Mouse (Mus musculus) neural tube, embryonic 15.5 days (tissue): ENCODE results near the gene Fam168b. TPM values are rescaled to one million over a fixed set of nuclear protein-coding genes. Genes with fewer than 3 reads are reported as not detected.

ENCODE experiments used
- ATAC-seq: fragments of 200-750 bp; cut with Nextera tagmentation; 2 replicates; pipeline ENCODE4 v1.8.0; 2017; ENCODE audit warnings: mild to moderate bottlenecking, moderate TSS enrichment, moderate library complexity; ENCODE audit not compliant: low FRiP score
- H3K27ac ChIP-seq: fragments of 300-500 bp; sonication (generic); replicated peaks from 2 replicates; pipeline ENCODE4 v1.5.1; 2015; ENCODE audit warnings: mild to moderate bottlenecking, inconsistent platforms
- H3K27me3 ChIP-seq: fragments of 300-500 bp; sonication (generic); replicated peaks from 2 replicates; pipeline ENCODE4 v1.6.1; 2015; ENCODE audit warnings: inconsistent platforms
- H3K36me3 ChIP-seq: fragments of 300-500 bp; sonication (generic); 2 replicates; pipeline ENCODE4 v1.6.1; 2015; ENCODE audit warnings: inconsistent platforms
- H3K4me1 ChIP-seq: fragments of 300-500 bp; sonication (generic); 2 replicates; pipeline ENCODE4 v1.6.1; 2015; ENCODE audit warnings: inconsistent platforms
- H3K4me2 ChIP-seq: fragments of 300-500 bp; sonication (generic); 2 replicates; pipeline ENCODE4 v1.6.1; 2015; ENCODE audit warnings: inconsistent platforms, mild to moderate bottlenecking, moderate library complexity
- H3K4me3 ChIP-seq: fragments of 300-500 bp; sonication (generic); replicated peaks from 2 replicates; pipeline ENCODE4 v1.5.1; 2015; ENCODE audit warnings: mild to moderate bottlenecking, inconsistent platforms
- H3K9ac ChIP-seq: fragments of 300-500 bp; sonication (generic); replicated peaks from 2 replicates; pipeline ENCODE4 v1.6.1; 2015; ENCODE audit warnings: mild to moderate bottlenecking, inconsistent platforms
- H3K9me3 ChIP-seq: fragments of 300-500 bp; sonication (generic); replicated peaks from 2 replicates; pipeline ENCODE4 v1.6.1; 2016; ENCODE audit warnings: inconsistent platforms
- WGBS: fragments of 180-500 bp; shearing (Covaris S2); methylation state at CpG from one replicate; pipeline ENCODE4 v1.1.7; 2015; ENCODE audit warnings: mixed read lengths; 5-methylcytosine and 5-hydroxymethylcytosine counted together
- polyA plus RNA-seq: library from polyadenylated mRNA; unstranded; fragments of >200 nt; fragmentation: Nextera tagmentation; extraction: Ambion mirVana; gene quantifications from 2 replicates; pipeline ENCODE4 v1.2.1, GENCODE M21; 2015

The Fam168b gene
- polyA plus RNA-seq, 1 experiment from 2014 or later: 119 TPM

DNA sequence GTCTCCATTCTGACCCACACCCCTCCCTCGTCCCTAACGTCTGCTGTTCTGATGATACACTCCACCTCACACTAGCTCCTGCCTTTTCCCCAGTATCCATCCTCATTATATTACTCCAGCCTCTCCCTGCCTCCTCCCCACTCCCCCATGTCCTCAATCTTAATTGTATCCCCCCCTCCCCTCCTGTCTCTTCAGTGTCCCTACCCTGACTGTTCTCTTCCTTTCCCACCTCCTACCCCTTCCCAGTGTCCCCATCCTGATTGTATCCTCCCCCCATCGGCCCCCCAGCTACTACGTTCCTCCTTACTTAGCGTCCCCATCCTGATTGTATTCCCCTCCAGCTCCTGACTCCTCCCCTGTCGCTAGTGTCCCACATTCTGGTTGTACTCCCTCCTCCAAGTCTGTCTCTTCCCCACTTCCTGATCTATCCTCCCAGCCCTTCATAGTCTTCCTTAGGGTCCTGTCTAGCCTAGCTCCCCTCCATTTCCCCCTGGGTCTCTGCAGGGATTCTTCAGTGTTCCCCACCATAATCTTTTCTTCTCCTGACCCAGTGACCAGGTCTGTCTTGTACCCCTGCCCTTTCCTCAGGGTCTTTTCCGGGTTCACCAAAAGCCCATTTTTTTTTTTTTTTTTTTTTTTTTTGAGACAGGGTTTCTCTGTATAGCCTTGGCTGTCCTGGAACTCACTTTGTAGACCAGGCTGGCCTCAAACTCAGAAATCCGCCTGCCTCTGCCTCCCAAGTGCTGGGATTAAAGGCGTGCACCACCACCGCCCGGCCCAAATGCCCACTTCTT lies 7.7 kb upstream of the Fam168b start:
- H3K4me2 ChIP-seq: peak overlapping the region; percentile 68
- peak overlapping the region; percentile 86 for H3K4me3 ChIP-seq
- peaks cover 36% of the 10 kb centered on the region for H3K4me1 ChIP-seq
- H3K36me3 ChIP-seq: no peaks in the 10 kb centered on the region
- peak; percentile 80 for ATAC-seq
- 44% methylated on average over 11 of the region's 11 CpGs for WGBS
- H3K9me3 ChIP-seq: no peaks in the 10 kb centered on the region
- no peaks in the 10 kb centered on the region for H3K27me3 ChIP-seq
- H3K9ac ChIP-seq: peak overlapping the region; percentile 91
- H3K27ac ChIP-seq: peak overlapping the region; percentile 83

DNA sequence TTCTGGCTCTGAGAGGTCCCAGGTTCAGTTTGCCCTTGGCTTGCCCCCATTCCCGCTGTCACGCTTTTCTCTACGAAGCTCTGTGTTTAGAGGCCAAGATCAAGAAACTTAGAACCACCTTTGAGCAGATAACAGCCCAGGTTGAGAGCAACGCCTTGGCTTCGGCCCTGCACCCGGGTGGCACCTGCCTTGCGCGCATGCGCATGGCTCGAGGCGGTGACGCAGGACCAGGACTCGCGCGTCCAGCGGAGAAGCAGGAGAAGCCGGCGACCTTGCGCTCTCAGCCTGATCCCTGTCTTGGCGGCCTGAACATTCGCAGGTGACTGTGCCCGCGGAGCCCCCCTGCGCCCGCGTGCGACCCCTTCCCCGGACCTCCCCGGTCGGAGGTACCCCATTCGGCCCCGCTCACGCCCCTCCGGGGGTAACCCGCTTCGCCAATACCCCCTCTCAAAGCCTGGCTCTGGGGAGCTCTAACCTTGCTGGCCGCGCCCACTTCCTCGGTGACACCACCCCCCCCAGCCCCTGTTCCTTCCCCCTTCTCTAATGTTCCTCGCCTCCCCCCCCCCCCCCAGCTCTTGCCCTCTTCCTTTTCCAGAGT lies 7.0 kb upstream of the Fam168b start, which contains the start of gene Plekhb2:
Plekhb2 (plus strand) TSS at position 232 of the 598 bp plus-strand sequence.
- under 1% methylated on average over 39 of the region's 40 CpGs for WGBS
- peak within 1 kb of the TSS; percentile 68 for H3K4me2 ChIP-seq
- peaks cover 36% of the 10 kb centered on the region for H3K4me1 ChIP-seq
- H3K4me3 ChIP-seq: peak within 1 kb of the TSS; percentile 86
- ATAC-seq: peak; percentile 91
- H3K36me3 ChIP-seq: no peaks in the 10 kb centered on the region
- no peaks in the 10 kb centered on the region for H3K27me3 ChIP-seq
- H3K27ac ChIP-seq: peak within 1 kb of the TSS; percentile 83
- no peaks in the 10 kb centered on the region for H3K9me3 ChIP-seq
- H3K9ac ChIP-seq: peak within 1 kb of the TSS; percentile 91

DNA sequence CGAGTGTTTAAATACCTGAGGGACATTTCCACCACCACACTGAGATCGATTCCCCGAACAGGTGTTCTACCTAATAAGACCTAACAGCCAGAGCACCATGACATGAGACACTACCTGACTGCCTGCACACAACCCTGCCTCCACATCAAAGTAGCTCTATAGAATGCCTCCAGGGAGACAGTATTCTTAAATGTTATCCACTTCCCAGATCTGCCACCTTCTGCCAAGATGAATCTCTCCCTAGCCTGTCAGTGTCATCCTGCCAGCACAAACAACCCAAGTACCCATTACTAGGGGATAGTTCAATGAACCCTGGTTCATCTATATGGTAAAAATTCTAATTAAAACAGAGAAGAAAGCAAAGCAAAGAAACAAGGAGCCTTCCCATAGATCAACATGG lies 4.2 kb upstream of the Fam168b start:
- Histone ChIP-seq H3K27ac (no peak overlapping the region), H3K36me3 (no peaks in the 10 kb centered on the region), H3K4me1 (peaks cover 30% of the 10 kb centered on the region), H3K4me3 (no peak overlapping the region), H3K9ac (no peak overlapping the region), H3K4me2 (no peak overlapping the region), H3K27me3 (no peaks in the 10 kb centered on the region), H3K9me3 (no peaks in the 10 kb centered on the region)
- WGBS: 91% methylated on average over 3 of the region's 3 CpGs
- ATAC-seq: no peak

GRCm38 (mm10) chr1:34842389-34842861 lies 440 bp downstream of the Fam168b start:
- peak overlapping the region; percentile 79 for H3K4me3 ChIP-seq
- peak overlapping the region; percentile 98 for H3K27ac ChIP-seq
- H3K27me3 ChIP-seq: no peaks in the 10 kb centered on the region
- H3K4me1 ChIP-seq: peaks cover 41% of the 10 kb centered on the region
- H3K9ac ChIP-seq: peak overlapping the region; percentile 74
- WGBS: under 1% methylated on average over 33 of the region's 51 CpGs
- no peaks in the 10 kb centered on the region for H3K36me3 ChIP-seq
- peak overlapping the region; percentile 87 for H3K4me2 ChIP-seq
- ATAC-seq: peak; percentile 86
- no peaks in the 10 kb centered on the region for H3K9me3 ChIP-seq

- Histone ChIP-seq H3K4me3 (peak overlapping the region; percentile 79), H3K27ac (peak overlapping the region; percentile 98), H3K9me3 (no peaks in the 10 kb centered on the region), H3K9ac (peak overlapping the region; percentile 74), H3K4me1 (peaks cover 46% of the 10 kb centered on the region), H3K4me2 (peak overlapping the region; percentile 87), H3K36me3 (no peaks in the 10 kb centered on the region), H3K27me3 (no peaks in the 10 kb centered on the region)
- 2% methylated on average over 12 of the region's 12 CpGs for WGBS
- no peak for ATAC-seq
Observed at GRCm38 (mm10) chr1:34841709-34842388, 1.0 kb downstream of the Fam168b start.

GRCm38 (mm10) chr1:34839241-34839640 lies 3.6 kb downstream of the Fam168b start:
- ATAC-seq: no peak
- Histone ChIP-seq H3K9ac (no peak overlapping the region), H3K4me2 (peak overlapping the region; percentile 11; the same call in 1 of the 2 replicates), H3K27ac (no peak overlapping the region), H3K27me3 (no peaks in the 10 kb centered on the region), H3K9me3 (no peaks in the 10 kb centered on the region), H3K36me3 (peaks cover 18% of the 10 kb centered on the region), H3K4me1 (peaks cover 61% of the 10 kb centered on the region), H3K4me3 (no peak overlapping the region)
- 63% methylated on average over 12 of the region's 12 CpGs for WGBS

DNA sequence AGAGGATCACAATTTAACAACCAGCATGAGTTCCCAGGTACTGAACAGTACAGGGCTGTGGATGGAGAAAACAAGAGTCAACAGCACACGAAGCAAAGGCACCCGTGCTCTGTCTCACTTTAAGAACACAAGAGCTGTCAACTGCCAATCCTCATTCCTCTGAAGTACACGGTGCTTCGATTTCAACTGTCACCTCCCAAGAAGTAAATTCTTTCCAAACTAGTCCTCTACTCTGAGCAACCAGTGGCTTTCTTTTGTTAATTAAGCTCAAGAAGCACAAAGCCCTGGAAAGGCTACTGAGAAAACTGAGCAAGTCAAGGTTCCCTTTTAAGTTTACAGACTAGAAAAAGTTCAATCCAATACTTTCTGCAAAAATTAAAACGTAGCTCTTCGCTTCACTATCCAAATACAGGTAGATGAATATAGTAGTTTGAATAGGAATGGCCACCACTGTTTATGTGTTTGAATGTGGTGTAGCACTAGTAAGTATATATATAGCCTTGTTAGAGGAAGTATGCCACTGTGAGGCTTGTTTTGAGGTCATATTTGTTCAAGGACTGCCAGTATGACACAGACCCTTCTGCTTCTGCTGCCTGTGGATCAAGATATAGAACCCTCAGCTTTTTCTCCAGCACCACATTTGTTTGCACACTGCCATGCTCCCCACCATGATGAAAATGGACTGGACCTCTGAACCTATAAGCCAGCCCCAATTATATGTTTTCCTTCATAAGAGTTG lies 4.7 kb downstream of the Fam168b start:
- 66% methylated on average over 6 of the region's 6 CpGs for WGBS
- no peaks in the 10 kb centered on the region for H3K27me3 ChIP-seq
- H3K4me2 ChIP-seq: no peak overlapping the region
- ATAC-seq: no peak
- H3K9me3 ChIP-seq: no peaks in the 10 kb centered on the region
- H3K9ac ChIP-seq: no peak overlapping the region
- H3K4me3 ChIP-seq: no peak overlapping the region
- H3K36me3 ChIP-seq: peaks cover 19% of the 10 kb centered on the region
- H3K4me1 ChIP-seq: peaks cover 60% of the 10 kb centered on the region
- H3K27ac ChIP-seq: no peak overlapping the region

GRCm38 (mm10) chr1:34834904-34835303 lies 8.0 kb downstream of the Fam168b start:
- H3K27ac ChIP-seq: no peak overlapping the region
- H3K4me1 ChIP-seq: peaks cover 70% of the 10 kb centered on the region
- H3K4me3 ChIP-seq: no peak overlapping the region
- peaks cover 19% of the 10 kb centered on the region for H3K36me3 ChIP-seq
- no peak overlapping the region for H3K4me2 ChIP-seq
- no peak overlapping the region for H3K9ac ChIP-seq
- 96% methylated on average over 2 of the region's 2 CpGs for WGBS
- ATAC-seq: no peak
- no peaks in the 10 kb centered on the region for H3K27me3 ChIP-seq
- no peaks in the 10 kb centered on the region for H3K9me3 ChIP-seq

- ATAC-seq: no peak
- peaks cover 52% of the 10 kb centered on the region for H3K4me1 ChIP-seq
- no peak overlapping the region for H3K4me3 ChIP-seq
- no peaks in the 10 kb centered on the region for H3K27me3 ChIP-seq
- peaks cover 41% of the 10 kb centered on the region for H3K36me3 ChIP-seq
- WGBS: 75% methylated on average over 1 of the region's 1 CpGs
- H3K9me3 ChIP-seq: no peaks in the 10 kb centered on the region
- H3K4me2 ChIP-seq: no peak overlapping the region
- no peak overlapping the region for H3K9ac ChIP-seq
- H3K27ac ChIP-seq: no peak overlapping the region
Observed at GRCm38 (mm10) chr1:34831381-34831780, 11.5 kb downstream of the Fam168b start.

- no peak overlapping the region for H3K27ac ChIP-seq
- no peak overlapping the region for H3K4me3 ChIP-seq
- peaks cover 36% of the 10 kb centered on the region for H3K36me3 ChIP-seq
- ATAC-seq: no peak
- no peaks in the 10 kb centered on the region for H3K9me3 ChIP-seq
- no peak overlapping the region for H3K9ac ChIP-seq
- H3K27me3 ChIP-seq: no peaks in the 10 kb centered on the region
- no peak overlapping the region for H3K4me2 ChIP-seq
- H3K4me1 ChIP-seq: peaks cover 48% of the 10 kb centered on the region
- WGBS: 83% methylated on average over 2 of the region's 2 CpGs
Observed at GRCm38 (mm10) chr1:34830934-34831333, 11.9 kb downstream of the Fam168b start.
